Mouse (Mus musculus) cortical plate, adult 2 months (tissue): ENCODE measurements around the gene Myadml2.
A peak's percentile ranks its signal among the peaks of the same experiment; 100 is the strongest.

Source experiments
- CTCF ChIP-seq: fragments of 200-500 bp; IDR thresholded peaks from 2 replicates; pipeline ENCODE4 v1.5.1; 2011; ENCODE audit warnings: mild to moderate bottlenecking, control low read depth, low read length; ENCODE audit not compliant: insufficient read depth; ENCODE audit errors: extremely low read depth
- POLR2A ChIP-seq: fragments of 200-500 bp; IDR thresholded peaks from 2 replicates; pipeline ENCODE4 v1.6.1; 2011; ENCODE audit warnings: mild to moderate bottlenecking, low read length, control low read depth; ENCODE audit not compliant: insufficient read depth; ENCODE audit errors: extremely low read depth

DNA sequence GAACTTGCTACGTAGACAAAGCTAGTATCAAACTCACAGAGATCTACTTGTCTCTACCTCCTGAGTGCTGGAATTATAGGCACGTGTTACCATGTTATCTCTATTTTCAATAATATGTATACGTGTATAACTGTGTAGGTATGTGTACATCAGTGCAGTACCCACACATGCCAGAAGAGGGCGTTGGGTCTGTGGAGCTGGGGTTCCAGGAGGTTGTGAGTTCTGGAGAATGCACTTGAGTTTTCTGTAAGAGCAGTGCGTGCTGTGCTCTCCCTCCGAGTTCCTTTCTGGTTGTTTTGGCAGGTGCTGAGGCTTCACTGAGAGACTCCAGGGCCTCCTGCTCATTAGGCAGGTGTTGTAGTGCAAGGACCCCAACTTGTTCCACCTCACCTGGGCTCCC lies 48.6 kb upstream of the Myadml2 start:
- TF ChIP-seq POLR2A, result no peak
- 0 out of 2 replicates have a peak, but pooled peaks have one; percentile 7 for TF ChIP-seq CTCF
